Comparison of ENCODE assay signal across 27 mouse cellular contexts in the genomic region with DNA sequence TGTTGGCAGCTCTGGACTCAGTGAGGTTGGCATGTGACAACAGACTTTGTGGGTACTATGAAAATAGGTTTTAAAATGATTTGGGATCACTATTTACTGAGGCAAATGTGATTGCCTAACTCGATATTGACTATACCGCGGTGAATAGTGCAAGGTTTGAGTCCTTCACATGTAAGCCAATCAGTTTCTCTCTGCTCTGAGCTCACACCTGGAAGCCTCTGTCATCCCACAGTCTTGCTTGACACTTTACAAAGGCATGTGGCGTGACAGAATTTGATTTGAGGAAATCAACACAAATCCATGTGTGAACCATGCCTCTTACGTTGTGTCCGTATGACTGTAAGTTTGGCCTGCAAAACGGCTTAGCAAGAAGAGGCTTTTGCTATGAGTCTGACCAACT.
"Had no signal": no experiment of that assay in that cellular context is flagged by ENCODE, and none has a peak within 500 bp of the region (broad histone marks: within the 10 kb centered on the region; RNA-seq: fewer than 3 reads in every experiment).

No protein-coding gene starts in this region.

- H3K36me3 ChIP-seq: embryonic facial prominence, embryonic 10.5 days; embryonic facial prominence, embryonic 12.5 days; embryonic facial prominence, embryonic 13.5 days; embryonic facial prominence, embryonic 15.5 days; forebrain, embryonic 10.5 days; forebrain, embryonic 12.5 days; forebrain, embryonic 15.5 days had no signal

- DNase-seq: cerebellum, adult 18-20 months; cerebellum, adult 2 months; cerebellum, adult 8-10 months; cerebellum, adult 9-10 months; cerebellum, adult 9-11 months; cerebellum, postnatal 10 days; cerebellum, postnatal 14 days; cerebellum, postnatal 25 days; cerebellum, postnatal 36 days; embryo, embryonic 11 days; forebrain, postnatal 0 days; gastrocnemius, adult 2 months; gastrocnemius, postnatal 10 days; gastrocnemius, postnatal 14 days; gastrocnemius, postnatal 25 days; gastrocnemius, postnatal 36 days had no signal

- ATAC-seq: forebrain, embryonic 13.5 days; forebrain, embryonic 14.5 days; forebrain, embryonic 15.5 days; forebrain, embryonic 16.5 days had no signal

- H3K27me3 ChIP-seq: embryonic facial prominence, embryonic 12.5 days; embryonic facial prominence, embryonic 13.5 days; embryonic facial prominence, embryonic 15.5 days; forebrain, embryonic 12.5 days; forebrain, embryonic 13.5 days; forebrain, embryonic 15.5 days had no signal

- H3K4me1 ChIP-seq: embryonic facial prominence, embryonic 10.5 days; forebrain, embryonic 10.5 days; forebrain, embryonic 12.5 days; forebrain, embryonic 13.5 days; forebrain, embryonic 15.5 days had no signal

- H3K27ac ChIP-seq: embryonic facial prominence, embryonic 10.5 days; embryonic facial prominence, embryonic 12.5 days; embryonic facial prominence, embryonic 13.5 days; embryonic facial prominence, embryonic 15.5 days; forebrain, embryonic 10.5 days; forebrain, embryonic 12.5 days; forebrain, embryonic 13.5 days; forebrain, embryonic 15.5 days; gastrocnemius, adult 2 months had no signal

- H3K9ac ChIP-seq: embryonic facial prominence, embryonic 12.5 days; embryonic facial prominence, embryonic 13.5 days; embryonic facial prominence, embryonic 15.5 days; forebrain, embryonic 12.5 days; forebrain, embryonic 13.5 days; forebrain, embryonic 15.5 days; forebrain, postnatal 0 days had no signal

- H3K9me3 ChIP-seq: embryonic facial prominence, embryonic 10.5 days; embryonic facial prominence, embryonic 12.5 days; embryonic facial prominence, embryonic 13.5 days; embryonic facial prominence, embryonic 15.5 days; forebrain, embryonic 10.5 days; forebrain, embryonic 12.5 days; forebrain, embryonic 13.5 days; forebrain, embryonic 15.5 days had no signal

- H3K4me2 ChIP-seq: embryonic facial prominence, embryonic 12.5 days; embryonic facial prominence, embryonic 13.5 days; embryonic facial prominence, embryonic 15.5 days; forebrain, embryonic 12.5 days; forebrain, embryonic 13.5 days; forebrain, embryonic 15.5 days had no signal

- H3K4me3 ChIP-seq: embryonic facial prominence, embryonic 10.5 days; embryonic facial prominence, embryonic 12.5 days; embryonic facial prominence, embryonic 13.5 days; embryonic facial prominence, embryonic 15.5 days; erythroblast, embryonic 14.5 days; forebrain, embryonic 10.5 days; forebrain, embryonic 12.5 days; forebrain, embryonic 13.5 days; forebrain, embryonic 15.5 days; gastrocnemius, adult 2 months had no signal
